Mouse (Mus musculus): ENCODE measurements around the gene Pheta2. TPM values are rescaled to one million over a fixed set of nuclear protein-coding genes. Genes with fewer than 3 reads are reported as not detected.
A peak's percentile ranks its signal among the peaks of the same experiment; 100 is the strongest.

Pheta2 gene
- polyA plus RNA-seq, 2 experiments, result 11.9 to 12.8 TPM

- Histone ChIP-seq H3K9ac (ENCODE audit: low read depth, low read length, severe bottlenecking) (peak overlapping the region; percentile 89), H3K9me3 (ENCODE audit: control insufficient read depth, low read length) (no peaks in the 10 kb centered on the region), H3K27me3 (ENCODE audit: control insufficient read depth, insufficient read depth, low read length) (no peaks in the 10 kb centered on the region), H3K4me2 (replicated peaks; ENCODE audit: low read depth, low read length, severe bottlenecking) (peak overlapping the region; percentile 83), H3K27ac (replicated peaks; ENCODE audit: low read depth, low read length) (0 out of 2 replicates have a peak overlapping the region, but pooled peaks have one; percentile 67), H3K36me3 (ENCODE audit: control insufficient read depth, insufficient read depth, low read length) (peaks cover 29% of the 10 kb centered on the region), H3K4me1 (ENCODE audit: control insufficient read depth, insufficient read depth, low read length) (peaks cover 15% of the 10 kb centered on the region), H3K4me3 (replicated peaks; ENCODE audit: low read length) (peak overlapping the region; percentile 71)
- TF ChIP-seq POLR2A (IDR thresholded peaks at IDR 0.05; ENCODE audit: borderline replicate concordance, extremely low read depth, insufficient read depth, insufficient read length), result no peak
- ATAC-seq (ENCODE audit: low FRiP score, low read depth) (no peak), DNase-seq (ENCODE audit: low spot score) (no peak)
- WGBS, result 28% methylated on average over 14 of the region's 14 CpGs
Observed at GRCm38 (mm10) chr15:82353078-82353744, 14.5 kb downstream of the Pheta2 start.

- DNase-seq (ENCODE audit: low spot score) (no peak), ATAC-seq (ENCODE audit: low FRiP score, low read depth) (peak; percentile 20)
- Histone ChIP-seq H3K27me3 (ENCODE audit: control insufficient read depth, insufficient read depth, low read length) (no peaks in the 10 kb centered on the region), H3K36me3 (ENCODE audit: control insufficient read depth, insufficient read depth, low read length) (peaks cover 24% of the 10 kb centered on the region), H3K4me2 (replicated peaks; ENCODE audit: low read depth, low read length, severe bottlenecking) (peak overlapping the region; percentile 83), H3K27ac (replicated peaks; ENCODE audit: low read depth, low read length) (peak overlapping the region; percentile 67; the same call in 1 of the 2 replicates), H3K4me1 (ENCODE audit: control insufficient read depth, insufficient read depth, low read length) (peaks cover 18% of the 10 kb centered on the region), H3K4me3 (replicated peaks; ENCODE audit: low read length) (peak overlapping the region; percentile 71), H3K9ac (ENCODE audit: low read depth, low read length, severe bottlenecking) (peak overlapping the region; percentile 89), H3K9me3 (ENCODE audit: control insufficient read depth, low read length) (no peaks in the 10 kb centered on the region)
- WGBS, result under 1% methylated on average over 15 of the region's 23 CpGs
- no peak for TF ChIP-seq POLR2A (IDR thresholded peaks at IDR 0.05; ENCODE audit: borderline replicate concordance, extremely low read depth, insufficient read depth, insufficient read length)
Observed at GRCm38 (mm10) chr15:82353745-82354113, 15.0 kb downstream of the Pheta2 start.

- H3K9ac ChIP-seq (ENCODE audit: low read depth, low read length, severe bottlenecking), result peak within 1 kb of the TSS; percentile 89
- H3K9me3 ChIP-seq (ENCODE audit: control insufficient read depth, low read length), result no peaks in the 10 kb centered on the region
- H3K4me3 ChIP-seq (replicated peaks; ENCODE audit: low read length), result peak within 1 kb of the TSS; percentile 71
- H3K27ac ChIP-seq (replicated peaks; ENCODE audit: low read depth, low read length), result peak within 1 kb of the TSS; percentile 86
- H3K36me3 ChIP-seq (ENCODE audit: control insufficient read depth, insufficient read depth, low read length), result peaks cover 18% of the 10 kb centered on the region
- H3K27me3 ChIP-seq (ENCODE audit: control insufficient read depth, insufficient read depth, low read length), result no peaks in the 10 kb centered on the region
- 2% methylated on average over 55 of the region's 57 CpGs for whole genome bisulfite sequencing
- ATAC-seq (ENCODE audit: low FRiP score, low read depth) (peak; percentile 100), DNase-seq (ENCODE audit: low spot score) (peak; percentile 98)
- peak; percentile 97 for TF ChIP-seq POLR2A (IDR thresholded peaks at IDR 0.05; ENCODE audit: borderline replicate concordance, extremely low read depth, insufficient read depth, insufficient read length)
- peak within 1 kb of the TSS; percentile 83 for H3K4me2 ChIP-seq (replicated peaks; ENCODE audit: low read depth, low read length, severe bottlenecking)
- peaks cover 23% of the 10 kb centered on the region for H3K4me1 ChIP-seq (ENCODE audit: control insufficient read depth, insufficient read depth, low read length)
Observed at GRCm38 (mm10) chr15:82354126-82354945, 15.6 kb downstream of the Pheta2 start, which contains the start of gene Ndufa6. Gene Ndufa6 (minus strand): TSS chr15:82354322.

- Histone ChIP-seq H3K4me1 (ENCODE audit: control insufficient read depth, insufficient read depth, low read length) (peaks cover 12% of the 10 kb centered on the region; the same call in 1 of the 2 replicates), H3K9ac (ENCODE audit: low read depth, low read length, severe bottlenecking) (0 out of 2 replicates have a peak overlapping the region, but pooled peaks have one; percentile 12), H3K4me3 (replicated peaks; ENCODE audit: low read length) (no peak overlapping the region), H3K9me3 (ENCODE audit: control insufficient read depth, low read length) (no peaks in the 10 kb centered on the region), H3K36me3 (ENCODE audit: control insufficient read depth, insufficient read depth, low read length) (no peaks in the 10 kb centered on the region), H3K4me2 (replicated peaks; ENCODE audit: low read depth, low read length, severe bottlenecking) (no peak overlapping the region), H3K27me3 (ENCODE audit: control insufficient read depth, insufficient read depth, low read length) (no peaks in the 10 kb centered on the region), H3K27ac (replicated peaks; ENCODE audit: low read depth, low read length) (no peak overlapping the region)
- no peak for ATAC-seq (ENCODE audit: low FRiP score, low read depth)
- 54% methylated on average over 22 of the region's 22 CpGs for WGBS
- no peak for TF ChIP-seq POLR2A (IDR thresholded peaks at IDR 0.05; ENCODE audit: borderline replicate concordance, extremely low read depth, insufficient read depth, insufficient read length)
- no peak for DNase-seq (ENCODE audit: low spot score)
Observed at GRCm38 (mm10) chr15:82358431-82359260, 19.9 kb downstream of the Pheta2 start.

Data from limb, embryonic 14.5 days (tissue).